Mouse (Mus musculus): Measurements from ENCODE around the gene Sp1. TPM values are rescaled to one million over a fixed set of nuclear protein-coding genes. Genes with fewer than 3 reads are reported as not detected.

Gene Sp1
- 5.7 and 7.6 TPM in 2 replicates for polyA plus RNA-seq (2016; fragmentation: Nextera tagmentation; extraction: Ambion mirVana)

GRCm38 (mm10) chr15:102405489-102406195 lies at the start of gene Sp1:
Gene Sp1 (plus strand): TSS chr15:102406143.
- Histone ChIP-seq H3K4me3 (peak within 1 kb of the TSS; percentile 73), H3K9me3 (no peaks in the 10 kb centered on the region), H3K27me3 (ENCODE audit: insufficient read depth, poor library complexity, severe bottlenecking) (no peaks in the 10 kb centered on the region), H3K27ac (peak within 1 kb of the TSS; percentile 99), H3K4me1 (peaks cover 31% of the 10 kb centered on the region), H3K36me3 (peaks cover 31% of the 10 kb centered on the region)
- peak; percentile 100 for DNase-seq (ENCODE audit: low spot score)
- under 1% methylated on average over 38 of the region's 38 CpGs for WGBS

GRCm38 (mm10) chr15:102356501-102357325 lies 49.2 kb upstream of the Sp1 start:
- peak overlapping the region; percentile 67; the same call in 1 of the 2 replicates for H3K4me3 ChIP-seq

GRCm38 (mm10) chr15:102358126-102358525 lies 47.8 kb upstream of the Sp1 start:
- WGBS = 2% methylated on average over 25 of the region's 25 CpGs
- Histone ChIP-seq H3K9me3 (no peaks in the 10 kb centered on the region), H3K27me3 (ENCODE audit: insufficient read depth, poor library complexity, severe bottlenecking) (peaks cover 56% of the 10 kb centered on the region), H3K36me3 (no peaks in the 10 kb centered on the region), H3K4me1 (peaks cover 54% of the 10 kb centered on the region), H3K4me3 (peak overlapping the region; percentile 46), H3K27ac (0 out of 2 replicates have a peak overlapping the region, but pooled peaks have one; percentile 42)
- no peak for DNase-seq (ENCODE audit: low spot score)

More at GRCm38 (mm10) chr15:102356501-102357325, 49.2 kb upstream of the Sp1 start:
- H3K4me1 ChIP-seq = peaks cover 43% of the 10 kb centered on the region
- H3K36me3 ChIP-seq = no peaks in the 10 kb centered on the region
- H3K27me3 ChIP-seq (ENCODE audit: insufficient read depth, poor library complexity, severe bottlenecking) = peaks cover 48% of the 10 kb centered on the region
- no peak for DNase-seq (ENCODE audit: low spot score)
- WGBS = 25% methylated on average over 16 of the region's 16 CpGs
- H3K9me3 ChIP-seq = no peaks in the 10 kb centered on the region
- peak overlapping the region; percentile 90 for H3K27ac ChIP-seq

- peaks cover 54% of the 10 kb centered on the region for H3K4me1 ChIP-seq
- H3K9me3 ChIP-seq = no peaks in the 10 kb centered on the region
- 7% methylated on average over 5 of the region's 5 CpGs for WGBS
- peaks cover 56% of the 10 kb centered on the region for H3K27me3 ChIP-seq (ENCODE audit: insufficient read depth, poor library complexity, severe bottlenecking)
- H3K4me3 ChIP-seq = peak overlapping the region; percentile 46
- peak overlapping the region; percentile 38 for H3K27ac ChIP-seq
- H3K36me3 ChIP-seq = no peaks in the 10 kb centered on the region
- DNase-seq (ENCODE audit: low spot score) = no peak
Observed at GRCm38 (mm10) chr15:102358834-102359233, 47.1 kb upstream of the Sp1 start.

GRCm38 (mm10) chr15:102362648-102363047 lies 43.3 kb upstream of the Sp1 start:
- Histone ChIP-seq H3K4me3 (peak overlapping the region; percentile 46), H3K9me3 (no peaks in the 10 kb centered on the region)
- WGBS = 7% methylated on average over 14 of the region's 14 CpGs

GRCm38 (mm10) chr15:102364678-102365077 lies 41.3 kb upstream of the Sp1 start:
- DNase-seq (ENCODE audit: low spot score) = no peak
- Histone ChIP-seq H3K27me3 (ENCODE audit: insufficient read depth, poor library complexity, severe bottlenecking) (peaks cover 38% of the 10 kb centered on the region), H3K9me3 (no peaks in the 10 kb centered on the region), H3K36me3 (no peaks in the 10 kb centered on the region), H3K4me3 (no peak overlapping the region), H3K4me1 (peaks cover 30% of the 10 kb centered on the region), H3K27ac (no peak overlapping the region)
- 87% methylated on average over 1 of the region's 1 CpGs for WGBS

More at GRCm38 (mm10) chr15:102362648-102363047, 43.3 kb upstream of the Sp1 start:
- H3K4me1 ChIP-seq = peaks cover 48% of the 10 kb centered on the region
- DNase-seq (ENCODE audit: low spot score) = no peak
- H3K27me3 ChIP-seq (ENCODE audit: insufficient read depth, poor library complexity, severe bottlenecking) = peaks cover 51% of the 10 kb centered on the region
- peak overlapping the region; percentile 84 for H3K27ac ChIP-seq
- no peaks in the 10 kb centered on the region for H3K36me3 ChIP-seq

- Histone ChIP-seq H3K36me3 (no peaks in the 10 kb centered on the region), H3K4me1 (peaks cover 44% of the 10 kb centered on the region), H3K4me3 (peak overlapping the region; percentile 49), H3K27me3 (ENCODE audit: insufficient read depth, poor library complexity, severe bottlenecking) (peaks cover 39% of the 10 kb centered on the region), H3K27ac (no peak overlapping the region; the same call in 1 of the 2 replicates), H3K9me3 (no peaks in the 10 kb centered on the region)
- DNase-seq (ENCODE audit: low spot score) = no peak
- 8% methylated on average over 7 of the region's 7 CpGs for WGBS
Observed at GRCm38 (mm10) chr15:102366238-102366637, 39.7 kb upstream of the Sp1 start.

- H3K4me1 ChIP-seq = peaks cover 47% of the 10 kb centered on the region
- H3K4me3 ChIP-seq = peak within 1 kb of the TSS; percentile 49
- H3K27me3 ChIP-seq (ENCODE audit: insufficient read depth, poor library complexity, severe bottlenecking) = peaks cover 45% of the 10 kb centered on the region
- H3K36me3 ChIP-seq = no peaks in the 10 kb centered on the region
- whole genome bisulfite sequencing = 6% methylated on average over 15 of the region's 15 CpGs
- peak within 1 kb of the TSS; percentile 48; the same call in 1 of the 2 replicates for H3K27ac ChIP-seq
- H3K9me3 ChIP-seq = no peaks in the 10 kb centered on the region
- DNase-seq (ENCODE audit: low spot score) = no peak
Observed at GRCm38 (mm10) chr15:102366733-102367344, 39.1 kb upstream of the Sp1 start, which contains the start of gene Sp7. Gene Sp7 (minus strand): TSS chr15:102367182.

- no peaks in the 10 kb centered on the region for H3K9me3 ChIP-seq
- H3K27me3 ChIP-seq (ENCODE audit: insufficient read depth, poor library complexity, severe bottlenecking) = peaks cover 43% of the 10 kb centered on the region
- no peaks in the 10 kb centered on the region for H3K36me3 ChIP-seq
- H3K27ac ChIP-seq = 0 out of 2 replicates have a peak overlapping the region, but pooled peaks have one; percentile 63
- H3K4me1 ChIP-seq = peaks cover 38% of the 10 kb centered on the region
- peak overlapping the region; percentile 45 for H3K4me3 ChIP-seq
- WGBS = 9% methylated on average over 13 of the region's 13 CpGs
- no peak for DNase-seq (ENCODE audit: low spot score)
Observed at GRCm38 (mm10) chr15:102369972-102370371, 36.0 kb upstream of the Sp1 start.

- H3K4me3 ChIP-seq = peak overlapping the region; percentile 45
- H3K4me1 ChIP-seq = peaks cover 35% of the 10 kb centered on the region
- H3K27me3 ChIP-seq (ENCODE audit: insufficient read depth, poor library complexity, severe bottlenecking) = peaks cover 36% of the 10 kb centered on the region
- no peaks in the 10 kb centered on the region for H3K9me3 ChIP-seq
- 2% methylated on average over 10 of the region's 10 CpGs for WGBS
- peak overlapping the region; percentile 63 for H3K27ac ChIP-seq
- no peak for DNase-seq (ENCODE audit: low spot score)
- H3K36me3 ChIP-seq = no peaks in the 10 kb centered on the region
Observed at GRCm38 (mm10) chr15:102370727-102371126, 35.2 kb upstream of the Sp1 start.

- Histone ChIP-seq H3K9me3 (no peaks in the 10 kb centered on the region), H3K4me1 (peaks cover 26% of the 10 kb centered on the region), H3K27me3 (ENCODE audit: insufficient read depth, poor library complexity, severe bottlenecking) (peaks cover 8% of the 10 kb centered on the region; the same call in 1 of the 2 replicates), H3K4me3 (peak overlapping the region; percentile 83), H3K27ac (peak overlapping the region; percentile 86), H3K36me3 (no peaks in the 10 kb centered on the region)
- WGBS = under 1% methylated on average over 43 of the region's 43 CpGs
- DNase-seq (ENCODE audit: low spot score) = peak; percentile 90
Observed at GRCm38 (mm10) chr15:102376453-102377162, 29.3 kb upstream of the Sp1 start.

GRCm38 (mm10) chr15:102377163-102377543 lies 28.8 kb upstream of the Sp1 start:
- H3K4me3 ChIP-seq = peak overlapping the region; percentile 83
- H3K27me3 ChIP-seq (ENCODE audit: insufficient read depth, poor library complexity, severe bottlenecking) = peaks cover 3% of the 10 kb centered on the region; the same call in 1 of the 2 replicates
- no peaks in the 10 kb centered on the region for H3K9me3 ChIP-seq
- peak; percentile 94 for DNase-seq (ENCODE audit: low spot score)
- no peaks in the 10 kb centered on the region for H3K36me3 ChIP-seq
- peaks cover 22% of the 10 kb centered on the region for H3K4me1 ChIP-seq
- 0% methylated on average over 7 of the region's 7 CpGs for WGBS
- H3K27ac ChIP-seq = peak overlapping the region; percentile 86
